Mouse (Mus musculus) myocyte (in vitro differentiated cells): ENCODE measurements around the gene Upk1b.

Experiments
- CEBPB ChIP-seq: IDR thresholded peaks from 2 replicates; pipeline ENCODE4 v1.6.1; 2011; ENCODE audit warnings: mild to moderate bottlenecking, moderate library complexity; ENCODE audit not compliant: poor library complexity, insufficient read depth, severe bottlenecking
- E2F4 ChIP-seq: IDR thresholded peaks from one replicate; pipeline ENCODE4 v1.6.1; 2011; ENCODE audit warnings: mild to moderate bottlenecking, control low read depth, moderate library complexity; ENCODE audit not compliant: insufficient read depth
- MAX ChIP-seq: IDR thresholded peaks from one replicate; pipeline ENCODE4 v1.6.1; 2011; ENCODE audit warnings: low read depth, mild to moderate bottlenecking, control low read depth
- MYOD1 ChIP-seq, 3 experiments: IDR thresholded peaks; one replicate each; pipeline ENCODE4 v1.6.1; 2011; ENCODE audit warnings: control low read depth in 2 of 3, low read depth in 2 of 3, mild to moderate bottlenecking in 2 of 3, moderate library complexity in 1 of 3; ENCODE audit not compliant: insufficient read length in 2 of 3, control insufficient read depth in 1 of 3
- MYOG ChIP-seq, 3 experiments: IDR thresholded peaks; one replicate each; pipeline ENCODE4 v1.6.1; 2011; ENCODE audit warnings: control low read depth in 2 of 3, low read depth in 2 of 3, mild to moderate bottlenecking in 2 of 3; ENCODE audit not compliant: insufficient read length in 2 of 3, control insufficient read depth in 1 of 3, insufficient read depth in 1 of 3
- POLR2A ChIP-seq: IDR thresholded peaks from one replicate; pipeline ENCODE4 v1.6.1; 2011; ENCODE audit warnings: low read depth, mild to moderate bottlenecking, control low read depth, moderate library complexity; ENCODE audit not compliant: insufficient read length
- POLR2AphosphoS2 ChIP-seq: IDR thresholded peaks from one replicate; pipeline ENCODE4 v1.6.1; 2011; ENCODE audit warnings: low read depth, control low read depth; ENCODE audit not compliant: insufficient read length
- SRF ChIP-seq: IDR thresholded peaks from one replicate; pipeline ENCODE4 v1.6.1; 2011; ENCODE audit warnings: low read depth; ENCODE audit not compliant: control insufficient read depth, insufficient read length
- TCF12 ChIP-seq: IDR thresholded peaks from one replicate; pipeline ENCODE4 v1.6.1; 2011; ENCODE audit warnings: mild to moderate bottlenecking, control low read depth; ENCODE audit not compliant: poor library complexity, insufficient read depth, severe bottlenecking
- USF1 ChIP-seq: IDR thresholded peaks from one replicate; pipeline ENCODE4 v1.6.1; 2011; ENCODE audit warnings: low read depth, mild to moderate bottlenecking, control low read depth, moderate library complexity

- TF ChIP-seq TCF12 = no peak
- TF ChIP-seq MYOG (IDR thresholded peaks at IDR 0.05; ENCODE audit: control insufficient read depth in 1 of 3, insufficient read depth in 1 of 3, insufficient read length in 2 of 3, low read depth in 2 of 3) = no peak
- no peak for TF ChIP-seq POLR2A
- TF ChIP-seq SRF = no peak
- TF ChIP-seq E2F4 = no peak
- no peak for TF ChIP-seq POLR2AphosphoS2
- no peak for TF ChIP-seq CEBPB
- TF ChIP-seq USF1 = no peak
- no peak for TF ChIP-seq MAX
- TF ChIP-seq MYOD1 (IDR thresholded peaks at IDR 0.05; ENCODE audit: control insufficient read depth in 1 of 3, insufficient read length in 2 of 3, low read depth in 2 of 3) = no peak
Measured at GRCm38 (mm10) chr16:38776342-38776741, 23.8 kb downstream of the Upk1b start.
